Mouse (Mus musculus): ENCODE measurements around the gene Cdkal1. TPM values are rescaled to one million over a fixed set of nuclear protein-coding genes. Genes with fewer than 3 reads are reported as not detected.
A peak's percentile ranks its signal among the peaks of the same experiment; 100 is the strongest.

Cdkal1 gene
- total RNA-seq, 1 experiment from 2014 or later = 68.2 TPM

DNA sequence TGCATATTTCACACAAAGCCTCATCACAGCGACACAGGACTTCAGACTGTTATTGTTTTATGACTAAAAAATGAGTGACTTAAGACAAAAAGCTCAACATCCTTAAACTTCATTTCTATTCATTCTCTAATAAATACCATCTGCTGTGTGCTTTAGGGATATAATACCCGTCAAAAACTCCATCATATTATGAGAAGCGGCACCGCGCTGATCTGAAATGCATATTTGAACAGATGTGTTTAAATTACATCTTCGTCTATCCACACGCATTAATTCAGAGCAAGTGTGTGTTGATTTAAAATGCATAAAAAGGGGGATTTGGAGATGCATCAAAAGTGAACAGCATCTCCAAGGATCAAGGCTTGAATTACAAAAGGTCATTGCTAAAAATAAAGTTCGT lies 365.1 kb downstream of the Cdkal1 start:
- ATAC-seq (ENCODE audit: extremely low read depth, insufficient number of reproducible peaks, low FRiP score, poor library complexity, severe bottlenecking) = no peak

DNA sequence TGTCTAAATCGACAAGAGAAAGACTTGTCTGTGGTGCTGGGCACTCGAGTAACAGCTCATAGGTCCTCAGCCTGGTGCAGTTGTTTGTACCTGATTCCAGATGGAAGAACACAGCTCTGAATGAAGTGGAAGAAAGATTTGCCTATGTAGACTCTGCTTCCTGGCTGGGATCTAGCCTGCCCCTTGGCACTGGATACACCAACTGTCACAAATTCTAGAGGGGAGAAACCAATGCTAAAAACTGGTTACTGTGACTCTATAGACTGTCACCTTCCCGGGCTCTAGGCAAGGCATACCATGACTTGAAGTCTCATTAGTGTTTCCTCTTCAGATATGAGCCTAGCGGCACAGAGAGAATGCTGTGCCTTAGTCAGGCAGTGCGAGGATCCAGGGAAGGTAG lies 366.0 kb downstream of the Cdkal1 start:
- ATAC-seq (ENCODE audit: extremely low read depth, insufficient number of reproducible peaks, low FRiP score, poor library complexity, severe bottlenecking) = no peak

DNA sequence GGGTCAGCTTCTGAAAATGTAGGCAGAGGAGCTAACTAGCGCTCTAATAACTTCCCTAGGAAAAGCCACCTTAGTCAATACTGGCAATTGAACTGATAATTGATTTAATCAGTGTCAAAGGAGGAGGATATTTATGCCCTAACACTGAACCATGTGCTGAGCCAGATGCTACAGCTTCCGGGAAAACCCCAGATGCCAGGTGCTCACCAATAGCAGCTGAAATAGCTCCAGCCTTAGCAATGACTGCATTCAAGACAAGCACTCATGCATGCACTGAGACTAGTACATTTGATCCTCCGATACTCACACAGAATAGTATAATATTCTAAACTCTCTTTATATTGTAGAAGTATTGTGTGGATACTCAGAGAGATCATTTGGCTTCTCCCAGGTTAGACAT lies 368.8 kb downstream of the Cdkal1 start:
- no peak for ATAC-seq (ENCODE audit: extremely low read depth, insufficient number of reproducible peaks, low FRiP score, poor library complexity, severe bottlenecking)

DNA sequence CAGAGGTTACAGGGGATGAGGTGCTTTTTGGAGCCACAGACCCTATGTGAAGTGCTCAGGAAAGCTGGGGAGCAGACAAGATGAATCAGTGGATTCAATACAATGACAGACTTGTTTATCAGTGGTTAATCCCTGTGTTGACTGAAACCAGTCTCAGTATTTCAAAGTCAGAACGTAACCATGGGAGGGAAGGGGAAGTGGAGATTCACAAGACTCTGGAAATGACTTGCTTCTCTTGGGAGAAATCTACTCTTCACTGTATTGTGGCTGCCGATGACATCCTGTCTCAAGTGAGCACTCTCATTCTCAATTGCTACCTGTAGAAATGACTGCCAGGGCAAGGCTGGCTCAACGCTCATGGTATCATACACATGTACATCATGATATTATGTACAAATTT lies 371.5 kb downstream of the Cdkal1 start:
- ATAC-seq (ENCODE audit: extremely low read depth, insufficient number of reproducible peaks, low FRiP score, poor library complexity, severe bottlenecking) = no peak

DNA sequence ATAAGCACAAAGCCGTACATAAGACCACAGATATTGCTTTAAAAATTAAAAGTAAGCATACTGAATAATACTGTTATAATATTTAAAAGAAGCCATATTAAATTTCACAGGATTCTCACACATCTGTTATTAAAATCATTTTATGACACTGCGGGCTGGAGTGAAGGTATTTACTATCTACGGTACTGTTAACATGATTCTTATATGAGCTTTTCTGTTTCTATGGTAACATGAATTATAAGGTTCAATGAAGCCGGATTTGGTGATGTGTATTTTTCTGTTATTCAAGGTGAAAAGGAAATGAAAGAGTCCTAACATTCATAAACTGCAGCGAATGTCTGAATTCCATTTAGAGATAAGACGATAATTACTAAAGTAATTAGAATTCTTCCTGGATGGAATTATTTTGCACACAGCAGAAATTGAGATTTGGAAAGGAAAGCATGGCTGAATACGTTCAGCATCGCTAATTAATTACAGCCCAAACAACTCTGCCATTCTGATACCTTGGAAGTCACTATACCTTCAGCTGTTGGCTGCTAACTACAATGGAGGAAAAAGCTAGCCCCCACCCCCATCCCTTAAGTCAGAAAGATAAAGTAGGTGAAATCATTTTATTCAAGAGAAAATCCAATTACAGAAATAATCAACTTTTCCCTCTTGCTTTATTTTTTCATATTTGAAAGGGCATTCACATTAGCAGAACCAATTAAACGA lies 373.2 kb downstream of the Cdkal1 start:
- ATAC-seq (ENCODE audit: extremely low read depth, insufficient number of reproducible peaks, low FRiP score, poor library complexity, severe bottlenecking) = no peak

DNA sequence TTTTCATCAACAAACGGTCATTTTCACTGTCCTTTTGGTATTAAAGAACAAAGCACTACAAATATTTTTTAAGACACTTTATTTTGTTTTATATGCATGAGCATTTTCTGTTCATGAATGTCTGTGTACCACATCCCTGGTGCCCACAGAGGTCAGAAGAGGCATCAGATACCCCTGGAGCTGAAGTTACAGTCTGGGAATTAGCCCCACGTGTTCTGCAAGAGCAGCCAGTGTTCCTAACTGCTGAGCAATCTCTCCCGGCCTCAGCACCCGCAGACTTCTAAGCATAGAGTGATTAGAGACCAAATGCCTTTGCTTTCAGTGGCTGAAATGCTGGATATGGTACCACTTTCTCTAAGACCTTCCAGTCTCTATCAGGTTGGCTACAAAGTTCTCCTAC lies 379.1 kb downstream of the Cdkal1 start:
- no peak for ATAC-seq (ENCODE audit: extremely low read depth, insufficient number of reproducible peaks, low FRiP score, poor library complexity, severe bottlenecking)

DNA sequence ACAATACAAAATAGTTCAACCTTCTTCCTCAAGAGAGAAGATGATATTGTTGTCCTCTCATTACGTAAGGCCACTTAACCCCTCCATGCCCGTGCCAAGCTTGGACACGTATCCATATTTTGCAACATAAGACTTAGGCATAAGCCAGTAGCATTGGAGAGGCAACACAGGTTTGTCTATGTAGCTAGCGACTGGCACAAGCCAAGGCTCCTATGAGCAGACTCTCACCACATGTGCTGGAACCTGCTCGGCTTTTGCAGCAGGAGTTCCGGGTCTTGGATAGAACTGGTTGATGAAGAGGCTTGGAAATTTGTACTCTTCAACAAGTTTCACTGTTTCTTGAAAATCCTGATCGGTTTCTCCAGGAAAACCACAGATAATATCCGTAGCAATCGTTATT lies 381.2 kb downstream of the Cdkal1 start:
- no peak for ATAC-seq (ENCODE audit: extremely low read depth, insufficient number of reproducible peaks, low FRiP score, poor library complexity, severe bottlenecking)

DNA sequence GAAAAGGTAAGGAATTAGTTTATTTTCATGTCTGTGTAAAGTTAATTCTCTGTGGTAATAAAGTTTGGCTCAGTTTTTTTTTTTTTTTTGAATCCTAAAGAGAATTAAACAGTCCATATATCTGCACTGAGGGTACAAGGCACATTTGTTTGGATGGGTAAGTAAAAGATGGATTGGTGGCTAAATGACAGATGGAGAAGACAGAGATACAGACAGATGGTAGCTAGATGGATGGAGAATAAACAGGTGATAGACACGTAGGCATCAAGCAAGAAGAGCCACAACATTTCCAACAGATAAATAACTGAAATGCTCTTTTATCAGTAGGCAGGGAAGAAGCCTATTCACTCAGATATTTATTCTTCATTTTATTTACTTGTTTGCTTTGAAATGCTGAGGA lies 381.7 kb downstream of the Cdkal1 start:
- ATAC-seq (ENCODE audit: extremely low read depth, insufficient number of reproducible peaks, low FRiP score, poor library complexity, severe bottlenecking) = no peak

DNA sequence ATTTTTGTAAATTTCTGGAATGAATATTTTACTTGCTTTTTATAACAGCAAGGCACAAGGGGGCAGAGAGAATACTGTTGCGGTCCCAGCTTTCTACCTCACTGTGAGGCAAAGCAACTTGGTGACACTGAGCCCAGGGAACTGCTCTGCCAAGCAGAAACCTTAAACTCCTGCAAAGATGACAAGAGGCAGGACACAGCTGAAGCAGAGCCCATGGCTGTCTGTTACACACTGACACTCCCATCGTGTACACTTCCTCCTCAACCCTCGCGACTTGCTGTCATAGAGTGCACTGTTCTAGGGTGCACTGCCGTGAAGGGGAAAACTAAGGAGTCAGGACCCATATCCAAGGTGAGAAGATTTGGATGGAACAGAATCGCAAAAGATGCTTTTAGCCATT lies 393.2 kb downstream of the Cdkal1 start:
- ATAC-seq (ENCODE audit: extremely low read depth, insufficient number of reproducible peaks, low FRiP score, poor library complexity, severe bottlenecking) = no peak

DNA sequence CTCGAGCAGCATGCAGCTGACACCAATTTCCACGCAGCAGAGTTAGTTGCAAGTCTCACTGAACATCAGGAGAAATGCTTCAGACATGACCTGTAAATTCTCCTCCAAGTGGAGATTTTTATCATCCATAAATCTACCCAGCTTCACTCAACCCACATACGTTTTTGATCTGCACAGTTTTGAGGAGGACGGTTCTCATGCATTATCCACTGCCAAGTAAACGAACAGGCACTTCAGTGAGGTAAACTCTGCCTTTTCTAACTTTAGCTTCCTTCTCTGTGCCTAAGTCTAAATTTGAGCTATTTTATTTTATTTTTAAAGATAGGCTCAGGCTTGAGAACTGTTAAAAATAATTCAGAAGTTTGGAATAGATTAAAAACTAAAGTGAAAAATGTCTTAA lies 394.7 kb downstream of the Cdkal1 start:
- ATAC-seq (ENCODE audit: extremely low read depth, insufficient number of reproducible peaks, low FRiP score, poor library complexity, severe bottlenecking) = no peak

DNA sequence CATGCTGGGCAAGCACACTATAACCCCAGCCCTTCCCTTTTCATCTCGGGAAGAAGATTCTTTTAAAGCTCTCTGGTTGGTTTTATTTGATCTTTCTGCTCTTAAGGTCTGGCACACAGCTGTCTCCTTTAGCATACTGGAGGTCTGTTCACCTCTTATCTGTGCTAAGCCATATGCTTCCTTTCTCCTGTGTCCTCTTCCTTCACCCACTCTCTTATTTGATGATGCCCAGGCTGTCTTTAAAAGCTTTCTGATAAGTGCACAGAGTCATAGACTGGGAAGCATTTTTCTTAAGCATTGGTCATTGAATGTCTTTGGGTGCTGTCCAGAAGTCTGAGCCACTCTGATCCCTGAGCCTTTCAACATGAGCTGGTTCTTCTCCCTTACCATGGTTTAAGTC lies 397.1 kb downstream of the Cdkal1 start:
- no peak for ATAC-seq (ENCODE audit: extremely low read depth, insufficient number of reproducible peaks, low FRiP score, poor library complexity, severe bottlenecking)

DNA sequence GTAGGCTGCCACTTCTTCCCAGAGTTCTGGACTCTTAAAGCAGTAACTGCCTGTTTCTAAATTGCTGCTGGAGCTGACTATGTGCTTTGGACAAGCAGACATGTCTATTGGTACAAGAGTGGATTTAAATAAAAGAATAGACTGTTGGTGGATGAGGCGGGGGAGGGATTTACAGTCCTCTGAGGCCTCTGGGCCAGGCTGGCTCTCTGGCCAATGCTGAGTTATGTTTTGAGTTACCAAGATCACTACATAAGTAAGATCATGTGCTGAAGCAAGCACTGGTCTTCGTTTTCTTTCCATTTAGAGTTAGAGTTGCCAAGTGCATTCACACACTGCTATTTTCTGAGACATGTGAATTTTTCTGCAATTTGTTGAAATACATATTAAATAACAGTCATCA lies 418.4 kb downstream of the Cdkal1 start:
- ATAC-seq (ENCODE audit: extremely low read depth, insufficient number of reproducible peaks, low FRiP score, poor library complexity, severe bottlenecking) = no peak

DNA sequence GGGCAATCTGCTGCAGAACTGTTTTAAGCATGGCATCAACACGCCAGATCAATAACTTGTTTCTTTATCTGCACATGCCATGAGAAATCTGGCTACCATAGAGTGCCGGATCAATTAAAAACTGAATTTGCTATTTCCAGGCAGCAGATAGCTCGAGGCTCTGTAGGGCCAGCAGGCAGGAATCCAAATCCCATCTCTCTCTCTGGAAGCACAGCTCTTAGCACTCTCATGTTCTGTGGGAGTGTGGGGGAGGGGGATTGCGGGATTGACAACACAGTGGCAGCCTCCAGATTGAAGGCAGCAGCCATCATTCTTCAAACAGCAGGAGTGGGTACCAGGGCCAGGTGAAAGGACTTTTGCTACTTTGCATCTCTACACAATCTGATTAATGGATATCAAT lies 420.7 kb downstream of the Cdkal1 start:
- no peak for ATAC-seq (ENCODE audit: extremely low read depth, insufficient number of reproducible peaks, low FRiP score, poor library complexity, severe bottlenecking)

DNA sequence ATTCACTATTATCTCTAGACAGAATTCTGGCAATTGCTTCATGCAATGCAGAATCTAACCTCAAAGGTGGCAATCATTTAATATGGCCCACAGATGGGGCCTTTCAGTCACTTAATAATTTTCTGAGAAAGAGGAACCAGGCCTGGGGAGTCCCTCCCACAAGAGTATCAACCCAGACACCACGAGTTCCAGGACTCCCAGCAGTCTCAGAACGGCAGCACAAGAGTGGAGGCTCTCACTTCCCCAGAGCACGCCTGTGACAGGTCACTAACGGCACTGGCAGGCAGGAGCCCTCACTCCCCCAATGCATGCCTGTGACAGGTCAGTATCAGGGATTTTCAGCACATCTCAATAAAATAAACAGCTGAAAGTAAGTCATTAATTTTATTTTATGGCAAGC lies 424.6 kb downstream of the Cdkal1 start:
- peak; percentile 39; the same call in 1 of the 2 replicates for ATAC-seq (ENCODE audit: extremely low read depth, insufficient number of reproducible peaks, low FRiP score, poor library complexity, severe bottlenecking)

DNA sequence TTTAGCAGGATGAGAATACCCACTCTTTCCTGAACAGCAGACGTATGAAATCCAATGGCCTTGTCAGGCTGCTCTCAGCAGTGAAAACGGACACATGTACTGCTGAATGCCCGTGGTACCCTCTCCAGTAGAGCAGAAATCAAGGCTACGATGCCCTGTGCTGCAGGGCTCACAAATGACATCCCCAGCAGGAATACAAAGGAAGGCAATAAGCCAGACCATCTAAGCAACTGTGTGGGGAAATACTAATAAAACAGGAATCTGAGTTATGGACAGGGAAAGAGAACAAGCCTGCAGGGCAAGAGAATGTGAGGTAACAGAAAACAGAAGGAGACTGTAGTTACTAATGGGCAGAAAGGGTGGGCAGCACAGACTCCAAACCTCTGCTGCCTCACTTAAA lies 425.6 kb downstream of the Cdkal1 start:
- ATAC-seq (ENCODE audit: extremely low read depth, insufficient number of reproducible peaks, low FRiP score, poor library complexity, severe bottlenecking) = no peak

DNA sequence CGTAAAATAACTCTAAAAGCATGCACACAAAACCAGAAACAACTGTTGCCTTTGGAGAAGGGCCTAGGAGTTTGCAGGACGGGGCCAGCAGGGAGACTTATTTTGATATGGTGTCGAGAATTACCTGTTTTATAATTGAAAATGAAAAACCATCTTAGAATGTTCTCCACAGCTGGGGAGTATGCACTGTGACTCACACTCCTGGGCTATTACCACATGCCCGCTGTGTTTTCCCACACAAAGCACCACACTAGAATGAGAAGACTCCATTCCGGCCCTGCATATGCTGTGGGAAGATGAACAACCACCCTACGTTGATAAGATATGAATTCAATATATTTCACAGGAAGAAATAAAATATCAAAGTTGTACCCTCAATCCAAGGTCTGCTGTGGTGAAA lies 426.3 kb downstream of the Cdkal1 start:
- no peak for ATAC-seq (ENCODE audit: extremely low read depth, insufficient number of reproducible peaks, low FRiP score, poor library complexity, severe bottlenecking)

DNA sequence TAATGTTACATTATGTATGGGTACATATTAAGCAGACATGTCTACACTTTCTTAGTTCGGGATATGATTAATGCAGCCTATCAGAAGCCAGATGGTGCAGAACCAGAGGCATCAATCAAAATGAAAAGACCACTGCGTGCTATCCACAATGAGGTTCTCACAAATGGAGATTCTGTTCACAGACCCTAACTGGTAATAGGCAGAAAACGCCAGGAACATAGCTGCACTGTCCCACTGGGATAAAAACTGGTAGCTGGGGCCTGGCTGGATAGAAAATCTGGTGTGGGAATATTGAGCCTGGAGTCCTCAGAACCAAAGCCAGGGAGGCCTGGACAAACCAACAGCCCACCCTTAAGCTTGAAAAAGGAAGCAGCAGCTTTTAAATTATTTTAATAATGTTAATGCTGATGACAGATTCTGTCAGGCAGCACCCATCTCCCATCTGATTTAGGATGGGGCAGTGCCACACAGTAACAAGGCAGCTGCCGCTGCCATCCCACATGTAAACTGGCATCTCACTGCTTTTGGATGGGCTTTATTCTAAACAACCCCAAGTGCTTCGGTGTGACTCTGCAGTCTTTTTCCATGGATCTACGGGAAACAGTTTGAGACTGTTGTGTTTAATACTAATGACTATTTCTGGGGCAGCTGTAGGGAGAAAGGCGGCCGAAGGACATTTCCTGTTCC lies 438.9 kb downstream of the Cdkal1 start:
- no peak for ATAC-seq (ENCODE audit: extremely low read depth, insufficient number of reproducible peaks, low FRiP score, poor library complexity, severe bottlenecking)

DNA sequence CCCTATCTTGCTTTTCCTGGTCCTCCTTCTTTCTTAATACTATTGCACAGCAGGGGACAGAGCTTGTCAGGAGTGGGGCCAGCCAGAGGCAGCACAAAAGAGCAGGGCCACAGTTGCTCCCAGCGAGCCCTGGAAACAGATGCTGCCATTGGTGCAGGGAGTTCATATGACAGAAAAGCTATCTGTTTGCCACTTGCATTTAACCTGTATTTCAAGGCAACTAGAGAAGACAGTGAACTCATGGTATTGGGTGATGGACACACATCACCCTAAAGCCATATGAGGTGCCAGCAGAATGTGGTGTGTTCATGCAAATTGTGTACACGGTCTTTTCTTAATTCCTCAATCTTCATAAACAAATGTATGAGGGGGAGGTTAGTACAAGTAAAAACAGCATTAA lies 439.5 kb downstream of the Cdkal1 start:
- ATAC-seq (ENCODE audit: extremely low read depth, insufficient number of reproducible peaks, low FRiP score, poor library complexity, severe bottlenecking) = no peak

DNA sequence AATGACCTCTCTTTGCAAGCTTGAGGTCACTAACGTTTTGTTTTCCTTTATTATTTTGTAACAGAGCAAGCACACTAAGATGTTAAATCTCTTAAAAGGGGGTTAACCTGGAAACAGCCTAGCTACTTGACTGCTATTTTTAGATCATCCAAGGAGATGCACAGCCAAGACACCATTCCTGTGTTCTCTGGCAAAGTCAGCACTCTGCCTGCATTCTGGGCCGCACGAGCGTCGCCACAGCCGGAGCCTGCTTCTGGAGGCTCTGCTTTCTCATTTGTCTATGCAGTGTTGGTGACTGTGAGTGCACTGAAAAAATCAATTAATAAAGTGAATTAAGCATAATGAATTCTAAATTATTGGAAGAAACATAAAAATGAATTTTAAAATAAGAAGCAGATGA lies 440.6 kb downstream of the Cdkal1 start:
- no peak for ATAC-seq (ENCODE audit: extremely low read depth, insufficient number of reproducible peaks, low FRiP score, poor library complexity, severe bottlenecking)

DNA sequence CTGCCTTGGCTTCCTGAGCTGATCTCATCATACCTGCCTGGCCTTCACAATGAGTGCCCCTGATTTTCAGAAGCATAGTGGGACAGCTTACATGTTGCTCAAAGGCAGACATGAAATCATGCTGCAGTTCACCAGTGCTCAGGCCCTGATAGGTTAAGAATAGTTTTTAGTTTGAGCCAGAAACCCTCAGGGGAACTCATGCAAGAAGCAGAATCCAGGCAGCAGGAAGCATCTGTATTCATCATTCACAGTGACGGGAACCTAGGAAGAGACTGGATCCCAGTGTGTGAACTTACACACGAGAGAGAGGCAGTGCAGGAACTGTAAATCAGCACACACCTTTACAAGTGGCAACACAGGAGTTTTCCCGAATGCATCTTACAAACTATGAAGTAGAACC lies 441.0 kb downstream of the Cdkal1 start:
- no peak for ATAC-seq (ENCODE audit: extremely low read depth, insufficient number of reproducible peaks, low FRiP score, poor library complexity, severe bottlenecking)

DNA sequence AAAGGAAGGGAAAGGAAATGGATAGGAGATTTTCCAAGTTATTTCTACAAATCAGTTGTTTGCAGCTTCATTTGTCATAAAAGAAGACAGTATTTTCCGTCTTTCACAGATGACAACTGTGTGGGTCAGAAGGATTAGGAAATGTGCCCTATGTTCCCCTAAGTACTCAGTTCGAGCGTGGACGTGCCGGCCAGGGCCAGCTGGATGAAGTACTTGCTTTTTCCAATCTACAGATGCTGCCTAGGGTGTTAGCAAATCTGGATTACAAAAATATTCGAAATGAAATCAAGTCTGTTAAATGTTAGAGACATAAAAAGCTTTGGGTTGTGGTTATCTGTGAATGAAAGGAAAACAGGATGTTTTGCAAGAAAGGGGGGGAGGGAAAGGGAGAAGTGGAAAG lies 444.3 kb downstream of the Cdkal1 start:
- no peak for ATAC-seq (ENCODE audit: extremely low read depth, insufficient number of reproducible peaks, low FRiP score, poor library complexity, severe bottlenecking)

Data from neutrophil, adult 5-6 weeks (primary cell).